Mouse (Mus musculus) urinary bladder, postnatal 25 days (tissue): ENCODE results near the gene Atpaf2.

Experiments
- DNase-seq: peaks from one replicate; pipeline ENCODE4 v3.0.0; 2022; ENCODE audit warnings: low spot score

The Atpaf2 gene

DNA sequence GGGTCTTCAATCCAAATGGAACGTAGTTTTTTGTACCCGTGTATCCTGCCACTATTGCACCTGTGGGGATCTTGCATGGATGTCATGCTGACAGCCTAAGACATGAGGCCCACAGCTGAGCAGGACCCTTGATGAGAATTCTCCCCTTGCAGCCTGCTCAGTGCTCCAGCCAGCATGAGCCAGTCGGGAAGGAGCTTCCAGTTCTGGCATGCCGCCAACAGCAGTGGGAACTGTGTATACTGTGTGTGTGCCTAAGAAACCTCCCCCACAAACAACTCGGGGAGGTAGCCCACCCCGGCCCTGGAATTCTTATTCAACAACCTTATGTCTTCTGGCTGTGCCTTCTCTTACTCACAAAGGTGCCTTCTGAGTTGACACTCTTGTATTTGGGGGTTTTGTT, 21.7 kb downstream of the Atpaf2 start:
- DNase-seq, result no peak

- no peak for DNase-seq
Observed at GRCm38 (mm10) chr11:60391346-60391745, 26.9 kb downstream of the Atpaf2 start.

- DNase-seq, result no peak
Observed at GRCm38 (mm10) chr11:60387944-60388343, 30.3 kb downstream of the Atpaf2 start.

GRCm38 (mm10) chr11:60385946-60386345, 32.3 kb downstream of the Atpaf2 start:
- DNase-seq, result no peak

DNA sequence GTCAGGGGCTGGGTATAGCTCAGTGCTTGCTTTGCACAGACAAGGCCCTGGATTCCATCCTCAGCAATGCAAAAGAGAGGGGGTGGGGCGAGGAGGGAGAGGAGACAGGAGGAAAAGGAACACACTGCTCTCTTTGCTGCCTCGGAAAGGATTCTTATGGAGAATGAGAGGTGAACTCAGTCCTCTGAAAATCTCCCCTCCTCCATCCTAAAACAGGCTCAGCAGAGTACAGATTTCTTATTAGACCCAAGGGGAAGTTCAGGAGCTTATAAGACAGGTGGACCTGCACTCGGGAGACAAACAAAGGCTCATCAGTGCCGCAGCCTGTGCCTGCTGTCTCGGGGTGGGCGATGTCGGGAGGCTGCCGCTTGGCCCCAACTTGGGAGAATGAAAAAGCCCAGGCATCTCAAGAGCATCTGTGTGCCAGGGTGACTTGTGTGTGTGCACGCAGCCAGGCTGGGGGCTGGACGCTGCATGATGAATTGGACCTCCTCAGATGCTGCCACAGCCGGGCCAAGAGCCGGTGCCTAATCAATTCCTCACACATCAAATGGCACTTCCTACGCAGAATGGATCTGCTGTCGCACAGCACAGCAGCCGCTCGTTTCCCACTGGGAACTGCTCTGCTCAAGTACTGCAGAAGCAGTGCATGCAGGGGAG, 33.4 kb downstream of the Atpaf2 start:
- DNase-seq, result no peak

GRCm38 (mm10) chr11:60383518-60383917, 34.7 kb downstream of the Atpaf2 start:
- DNase-seq, result no peak

DNA sequence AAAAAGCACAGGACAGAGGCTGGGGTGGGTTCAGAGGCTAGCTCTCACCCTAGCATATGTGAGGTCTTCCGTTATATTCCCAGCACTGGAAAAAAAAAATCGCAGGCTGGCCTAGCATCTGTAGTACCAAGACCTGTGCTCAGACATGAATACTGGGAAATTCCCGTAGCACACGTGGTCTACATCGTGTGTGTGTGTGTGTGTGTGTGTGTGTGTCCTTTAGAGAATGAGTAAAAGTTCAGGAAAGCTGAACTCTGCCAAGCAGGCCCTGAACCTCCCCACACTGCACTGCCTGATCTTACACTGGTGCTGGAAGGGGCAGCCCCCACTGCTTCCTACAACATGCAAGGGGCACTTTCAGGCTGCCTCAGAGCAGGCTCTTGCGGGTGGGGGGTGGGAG, 43.8 kb downstream of the Atpaf2 start:
- no peak for DNase-seq

GRCm38 (mm10) chr11:60370431-60370830, 47.8 kb downstream of the Atpaf2 start:
- DNase-seq, result no peak

GRCm38 (mm10) chr11:60369448-60369847, 48.8 kb downstream of the Atpaf2 start:
- DNase-seq, result no peak

DNA sequence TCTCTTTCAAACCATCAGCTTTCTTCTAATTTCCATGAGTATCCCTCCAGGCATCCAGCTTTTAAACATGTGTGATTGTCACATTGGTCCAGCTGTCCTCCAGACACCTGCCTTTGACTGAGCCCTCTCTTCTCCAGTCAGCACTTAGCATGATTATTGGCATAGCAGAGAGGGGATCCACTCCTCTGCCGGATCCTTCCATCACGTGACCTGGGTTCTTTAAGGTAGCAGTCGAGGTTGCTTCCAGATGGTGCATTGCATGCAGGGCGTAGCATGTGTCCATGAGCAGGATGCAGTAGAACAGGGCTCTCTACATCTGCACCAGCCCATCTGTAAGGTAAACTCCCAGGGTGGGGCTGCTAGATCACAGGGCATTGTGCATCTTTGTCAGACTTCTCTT, 49.3 kb downstream of the Atpaf2 start:
- no peak for DNase-seq

- no peak for DNase-seq
Observed at GRCm38 (mm10) chr11:60367256-60367655, 51.0 kb downstream of the Atpaf2 start.

DNA sequence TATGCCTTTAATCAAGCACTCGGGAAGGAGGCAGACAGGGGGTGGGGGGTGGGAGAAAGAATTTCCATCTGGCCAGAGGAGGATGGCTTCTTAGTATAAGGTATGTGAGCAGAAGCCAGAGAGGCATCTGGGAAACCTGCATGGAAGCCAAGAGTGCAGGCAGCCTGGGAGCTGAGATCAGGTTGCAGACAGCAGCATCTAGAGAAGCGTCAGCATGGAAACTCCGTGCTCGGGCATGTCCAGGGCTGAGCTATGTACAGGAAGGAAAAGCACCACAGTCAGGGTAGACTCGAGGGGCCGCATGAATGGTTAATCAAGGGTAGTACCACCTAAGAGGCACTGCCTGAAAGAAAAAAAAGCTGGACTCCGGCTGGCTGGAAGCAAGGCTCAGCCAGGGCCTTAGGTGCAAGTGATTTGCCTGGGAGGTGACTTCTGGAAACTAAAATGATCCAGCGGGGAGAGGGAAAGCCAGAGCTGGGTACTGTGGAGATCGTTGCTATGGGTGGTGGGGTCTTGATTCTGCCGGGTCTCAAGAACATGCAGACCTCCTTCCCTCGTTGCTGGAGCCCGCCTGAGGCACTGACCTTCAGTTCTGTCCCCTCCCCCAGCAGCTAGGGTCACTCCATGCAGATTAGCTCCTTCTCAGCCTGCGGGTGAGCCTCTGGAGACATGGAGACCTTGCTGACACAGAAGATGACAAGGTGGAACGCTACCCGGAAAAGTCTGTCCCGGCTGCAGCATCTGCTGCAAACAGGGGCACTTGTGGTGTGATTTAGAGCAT, 51.8 kb downstream of the Atpaf2 start:
- no peak for DNase-seq

DNA sequence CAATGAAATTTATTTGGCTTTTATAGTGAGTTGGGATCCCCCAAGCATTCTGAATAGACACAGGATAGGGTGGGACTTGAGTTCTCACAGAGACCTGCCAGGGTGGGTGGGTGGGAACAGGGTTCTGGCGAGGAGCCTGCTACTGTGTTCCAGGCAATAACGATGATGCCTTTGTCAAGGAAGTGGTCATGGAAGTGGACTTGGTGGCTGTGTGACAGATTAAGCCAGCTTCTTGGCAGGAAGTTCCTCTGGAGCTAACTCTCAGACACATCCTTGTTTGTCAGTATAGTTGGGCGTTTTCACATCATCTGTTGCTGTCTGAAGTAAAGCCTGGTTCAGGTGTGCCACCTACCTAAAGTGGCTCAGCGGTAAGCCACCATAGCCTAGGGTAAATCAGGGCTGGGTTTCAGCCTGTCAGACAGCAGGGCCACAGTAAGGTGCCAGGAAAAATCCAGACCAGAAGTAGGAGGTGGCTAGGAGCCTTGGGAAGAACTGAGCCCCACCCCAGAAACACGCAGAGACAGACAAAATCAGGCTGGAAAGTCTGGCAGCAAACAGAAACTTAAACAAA, 57.5 kb downstream of the Atpaf2 start:
- DNase-seq, result no peak

- no peak for DNase-seq
Observed at GRCm38 (mm10) chr11:60359936-60360335, 58.3 kb downstream of the Atpaf2 start.

- no peak for DNase-seq
Observed at GRCm38 (mm10) chr11:60359138-60359537, 59.1 kb downstream of the Atpaf2 start.

DNA sequence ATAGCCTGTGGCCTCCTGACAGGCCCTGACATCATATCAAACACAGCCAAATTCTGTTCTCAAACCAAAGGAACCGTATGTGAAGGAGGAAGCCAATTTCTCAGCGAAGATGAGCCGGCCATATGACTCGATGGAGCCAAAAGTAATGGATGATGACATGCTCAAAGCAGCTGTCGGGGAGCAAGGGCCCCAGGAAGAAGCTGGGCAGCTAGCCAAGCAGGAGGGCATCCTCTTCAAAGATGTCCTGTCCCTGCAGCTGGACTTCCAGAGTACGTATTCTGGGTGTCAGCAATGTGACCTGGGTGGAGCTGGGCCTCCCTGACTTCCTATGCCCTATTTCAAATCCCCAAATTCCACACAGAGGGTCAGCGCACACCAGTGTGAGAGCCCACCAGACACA, 59.7 kb downstream of the Atpaf2 start:
- DNase-seq, result no peak

- no peak for DNase-seq
Observed at GRCm38 (mm10) chr11:60357116-60357515, 61.1 kb downstream of the Atpaf2 start.

DNA sequence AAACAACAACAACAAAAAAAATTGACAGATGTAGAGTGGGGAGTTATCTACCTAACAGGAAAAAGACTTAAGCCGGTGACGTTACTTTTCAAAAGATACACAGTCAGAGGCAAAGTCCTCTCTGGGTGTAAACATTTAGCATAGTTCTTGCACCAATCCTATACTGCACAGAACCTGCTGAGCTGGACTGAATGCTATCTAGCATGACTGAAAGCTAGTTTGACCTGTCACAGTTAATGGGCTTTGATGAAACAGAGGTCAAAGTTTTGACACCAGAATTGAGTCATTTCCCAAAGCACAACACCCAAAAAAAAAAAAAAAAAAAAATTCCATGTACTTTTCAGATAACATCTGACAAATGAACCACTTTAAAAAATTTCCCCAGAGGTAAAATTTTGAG, 62.3 kb downstream of the Atpaf2 start:
- DNase-seq, result no peak

GRCm38 (mm10) chr11:60352559-60353411, 65.5 kb downstream of the Atpaf2 start, which contains the start of the genes Tom1l2 and Drc3:
Gene Tom1l2 (minus strand): TSS chr11:60352905.
Gene Drc3 (plus strand): TSS chr11:60353329.
- peak; percentile 90 for DNase-seq

- DNase-seq, result no peak
Observed at GRCm38 (mm10) chr11:60351925-60352371, 66.3 kb downstream of the Atpaf2 start.

- DNase-seq, result no peak
Observed at GRCm38 (mm10) chr11:60351388-60351787, 66.9 kb downstream of the Atpaf2 start.
